Mouse (Mus musculus) T-helper 17 cell (primary cell): Measurements from ENCODE around the gene Pagr1b.

Source experiments
- in situ Hi-C, 2 experiments: fragments of 300-600 bp; cut with MboI, MseI; formaldehyde crosslinking; loops; 1 replicate in 1 of 2; 2 replicates in 1 of 2; pipeline ENCODE4 v1.15.1; 2025; ENCODE audit warnings: high pct_unique_total_duplicates in 2 of 2

The Pagr1b gene

GRCm38 (mm10) chr7:126961095-126961494 lies 55.2 kb downstream of the Pagr1b start:
- in situ Hi-C loops = loop anchor here in 1 of 2 experiments (10.0 kb wide), 1 partner anchor 146 kb away; no protein-coding TSS in a partner anchor

GRCm38 (mm10) chr7:126959780-126960179 lies 56.5 kb downstream of the Pagr1b start:
- in situ Hi-C loops = loop anchor here in 1 of 2 experiments (10.0 kb wide), 2 partner anchors 145 to 1355 kb away; no protein-coding TSS in a partner anchor

DNA sequence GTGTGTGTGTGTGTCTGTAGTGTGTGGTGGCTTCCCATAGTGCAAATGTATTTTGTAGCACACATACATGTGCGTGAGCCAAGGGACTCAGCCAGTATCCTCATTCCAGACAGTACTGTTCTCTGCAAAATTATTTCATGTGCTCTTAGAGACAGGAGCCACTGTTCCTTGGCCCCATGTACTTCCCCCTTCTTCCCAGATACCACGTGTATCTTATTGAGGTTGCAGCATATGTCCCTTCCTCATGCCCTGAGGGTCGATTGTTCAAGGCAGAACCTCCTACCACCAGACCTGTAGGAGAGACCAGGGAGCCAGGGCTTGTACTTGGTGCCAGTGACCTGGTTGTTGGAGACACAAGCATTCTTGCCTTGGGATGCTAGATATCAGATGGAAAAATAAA lies 61.2 kb downstream of the Pagr1b start:
- in situ Hi-C loops = loop anchor here in 1 of 2 experiments (10.0 kb wide), 1 partner anchor 1360 kb away; no protein-coding TSS in a partner anchor

GRCm38 (mm10) chr7:126952646-126953045 lies 63.6 kb downstream of the Pagr1b start:
- in situ Hi-C loops = loop anchor here in 1 of 2 experiments (5.0 to 10.0 kb wide), 3 partner anchors 105 to 1362 kb away; partner anchors contain the start of gene 4930451I11Rik

GRCm38 (mm10) chr7:126951741-126952140 lies 64.5 kb downstream of the Pagr1b start:
- in situ Hi-C loops = loop anchor here in 1 of 2 experiments (5.0 to 10.0 kb wide), 3 partner anchors 106 to 1363 kb away; partner anchors contain the start of gene 4930451I11Rik
